Mouse (Mus musculus): ENCODE results near the gene Grik2. TPM values are rescaled to one million over a fixed set of nuclear protein-coding genes. Genes with fewer than 3 reads are reported as not detected.

Gene Grik2
- polyA plus RNA-seq, 1 experiment from 2014 or later: 1.3 TPM

DNA sequence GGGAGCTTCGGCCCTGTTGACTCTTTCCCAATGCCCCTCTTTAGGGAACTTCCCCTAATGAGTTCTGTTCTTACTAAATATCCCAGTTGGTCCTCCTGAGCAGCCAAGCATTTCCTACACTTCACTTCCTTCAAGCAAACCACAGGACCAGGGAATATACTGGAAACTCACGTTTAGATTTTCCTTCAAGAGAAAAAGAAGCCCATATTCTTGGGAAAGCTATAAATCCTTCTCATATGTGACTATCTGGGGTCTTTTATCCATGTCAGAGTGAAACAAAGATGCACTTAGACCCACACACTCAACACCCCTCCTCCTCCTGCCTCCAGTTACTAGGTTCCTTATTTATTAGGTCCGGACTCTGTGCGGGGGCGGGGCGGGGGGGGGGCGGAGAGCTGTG, 6.5 kb downstream of the Grik2 start:
- no peak overlapping the region for H3K9ac ChIP-seq (ENCODE audit: low read length)
- H3K27me3 ChIP-seq (ENCODE audit: control insufficient read depth, insufficient read depth, low read length): no peaks in the 10 kb centered on the region
- no peak for ATAC-seq (ENCODE audit: low FRiP score, low TSS enrichment)
- H3K36me3 ChIP-seq (ENCODE audit: control insufficient read depth, insufficient read depth, low read length): no peaks in the 10 kb centered on the region
- no peaks in the 10 kb centered on the region for H3K9me3 ChIP-seq (ENCODE audit: control insufficient read depth, low read length)
- H3K27ac ChIP-seq (replicated peaks): no peak overlapping the region
- H3K4me1 ChIP-seq (replicated peaks; ENCODE audit: control insufficient read depth, insufficient read depth): no peaks in the 10 kb centered on the region
- DNase-seq (ENCODE audit: low spot score): no peak
- 10% methylated on average over 7 of the region's 7 CpGs for WGBS
- peak overlapping the region; percentile 50 for H3K4me3 ChIP-seq (ENCODE audit: low read depth, low read length)
- peak overlapping the region; percentile 68 for H3K4me2 ChIP-seq (replicated peaks; ENCODE audit: low read depth)
- TF ChIP-seq CTCF (IDR thresholded peaks at IDR 0.05; ENCODE audit: low read depth) (no peak), EP300 (optimal IDR thresholded peaks at IDR 0.05) (no peak)

DNA sequence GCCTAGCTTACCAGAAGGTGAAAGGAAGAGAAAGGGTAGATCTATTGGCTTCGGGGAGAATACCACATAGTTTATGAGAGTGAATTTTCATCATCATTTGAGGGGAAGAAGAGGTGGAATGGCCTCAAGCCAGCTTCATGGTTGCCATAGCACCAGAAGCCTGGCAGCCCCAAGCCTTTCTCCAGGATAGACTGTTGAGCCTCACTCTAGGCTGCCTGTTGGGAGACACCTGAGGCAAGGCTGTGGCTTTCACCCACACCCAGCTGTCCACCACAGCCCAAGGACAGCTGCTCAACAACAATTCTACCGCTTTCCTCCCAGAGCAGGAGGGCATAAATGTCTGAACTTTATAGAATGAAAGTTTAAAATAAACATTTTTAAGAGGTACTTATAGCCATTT, 8.1 kb downstream of the Grik2 start:
- Histone ChIP-seq H3K4me2 (replicated peaks; ENCODE audit: low read depth) (no peak overlapping the region), H3K4me3 (ENCODE audit: low read depth, low read length) (no peak overlapping the region), H3K36me3 (ENCODE audit: control insufficient read depth, insufficient read depth, low read length) (no peaks in the 10 kb centered on the region), H3K4me1 (replicated peaks; ENCODE audit: control insufficient read depth, insufficient read depth) (no peaks in the 10 kb centered on the region), H3K9me3 (ENCODE audit: control insufficient read depth, low read length) (no peaks in the 10 kb centered on the region), H3K27ac (replicated peaks) (no peak overlapping the region), H3K27me3 (ENCODE audit: control insufficient read depth, insufficient read depth, low read length) (no peaks in the 10 kb centered on the region), H3K9ac (ENCODE audit: low read length) (no peak overlapping the region)
- DNase-seq (ENCODE audit: low spot score): no peak
- ATAC-seq (ENCODE audit: low FRiP score, low TSS enrichment): no peak
- WGBS: 75% methylated on average over 2 of the region's 2 CpGs
- TF ChIP-seq CTCF (IDR thresholded peaks at IDR 0.05; ENCODE audit: low read depth) (no peak), EP300 (optimal IDR thresholded peaks at IDR 0.05) (no peak)

DNA sequence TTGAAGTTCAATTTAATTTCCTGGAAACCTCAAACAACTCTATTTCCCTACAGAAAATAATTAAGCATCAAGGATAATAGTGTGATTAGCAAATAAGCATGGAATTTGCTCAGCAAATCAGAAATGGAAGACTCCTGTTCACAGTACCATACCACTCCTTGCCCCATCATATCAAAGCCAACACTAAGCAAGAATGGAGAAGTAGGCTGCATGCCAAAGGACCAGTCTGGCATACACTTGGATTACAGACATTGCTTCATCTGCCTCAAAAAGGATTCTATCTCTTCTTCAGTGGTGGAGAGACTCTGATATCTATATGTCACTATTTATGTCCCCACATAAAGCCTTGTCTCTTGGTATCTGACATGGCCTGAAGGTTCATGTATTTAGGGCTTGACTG, 19.7 kb downstream of the Grik2 start:
- no peaks in the 10 kb centered on the region for H3K4me1 ChIP-seq (replicated peaks; ENCODE audit: control insufficient read depth, insufficient read depth)
- H3K27me3 ChIP-seq (ENCODE audit: control insufficient read depth, insufficient read depth, low read length): no peaks in the 10 kb centered on the region
- no peak for DNase-seq (ENCODE audit: low spot score)
- no peaks in the 10 kb centered on the region for H3K9me3 ChIP-seq (ENCODE audit: control insufficient read depth, low read length)
- H3K9ac ChIP-seq (ENCODE audit: low read length): no peak overlapping the region
- no peak overlapping the region for H3K27ac ChIP-seq (replicated peaks)
- no peak overlapping the region for H3K4me3 ChIP-seq (ENCODE audit: low read depth, low read length)
- H3K4me2 ChIP-seq (replicated peaks; ENCODE audit: low read depth): no peak overlapping the region
- no peaks in the 10 kb centered on the region for H3K36me3 ChIP-seq (ENCODE audit: control insufficient read depth, insufficient read depth, low read length)
- TF ChIP-seq CTCF (IDR thresholded peaks at IDR 0.05; ENCODE audit: low read depth): no peak
- no peak for TF ChIP-seq EP300 (optimal IDR thresholded peaks at IDR 0.05)
- ATAC-seq (ENCODE audit: low FRiP score, low TSS enrichment): no peak

DNA sequence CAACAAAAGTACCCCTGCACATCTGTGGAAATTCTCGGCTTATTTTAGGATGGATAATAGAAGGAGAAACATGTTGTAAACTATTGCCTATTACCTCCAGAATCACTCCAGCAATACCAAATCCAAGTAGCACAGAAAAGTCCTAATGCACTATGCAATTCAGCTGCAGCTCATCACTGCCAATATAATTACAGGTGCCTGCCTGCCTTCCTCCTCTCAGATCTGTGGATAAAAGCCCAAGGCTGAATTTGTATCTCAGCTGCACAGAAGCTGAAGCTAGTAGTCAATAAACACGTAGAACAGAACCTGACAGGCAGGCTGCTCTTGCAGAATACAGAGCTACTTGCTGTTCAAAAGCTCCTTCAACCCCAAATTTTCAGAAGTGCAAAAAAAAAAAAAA, 21.0 kb downstream of the Grik2 start:
- no peak for ATAC-seq (ENCODE audit: low FRiP score, low TSS enrichment)
- Histone ChIP-seq H3K36me3 (ENCODE audit: control insufficient read depth, insufficient read depth, low read length) (no peaks in the 10 kb centered on the region), H3K4me2 (replicated peaks; ENCODE audit: low read depth) (no peak overlapping the region), H3K27ac (replicated peaks) (no peak overlapping the region), H3K4me1 (replicated peaks; ENCODE audit: control insufficient read depth, insufficient read depth) (no peaks in the 10 kb centered on the region), H3K4me3 (ENCODE audit: low read depth, low read length) (no peak overlapping the region), H3K9me3 (ENCODE audit: control insufficient read depth, low read length) (no peaks in the 10 kb centered on the region), H3K27me3 (ENCODE audit: control insufficient read depth, insufficient read depth, low read length) (no peaks in the 10 kb centered on the region), H3K9ac (ENCODE audit: low read length) (no peak overlapping the region)
- WGBS: 52% methylated on average over 2 of the region's 2 CpGs
- TF ChIP-seq CTCF (IDR thresholded peaks at IDR 0.05; ENCODE audit: low read depth) (no peak), EP300 (optimal IDR thresholded peaks at IDR 0.05) (no peak)
- DNase-seq (ENCODE audit: low spot score): no peak

DNA sequence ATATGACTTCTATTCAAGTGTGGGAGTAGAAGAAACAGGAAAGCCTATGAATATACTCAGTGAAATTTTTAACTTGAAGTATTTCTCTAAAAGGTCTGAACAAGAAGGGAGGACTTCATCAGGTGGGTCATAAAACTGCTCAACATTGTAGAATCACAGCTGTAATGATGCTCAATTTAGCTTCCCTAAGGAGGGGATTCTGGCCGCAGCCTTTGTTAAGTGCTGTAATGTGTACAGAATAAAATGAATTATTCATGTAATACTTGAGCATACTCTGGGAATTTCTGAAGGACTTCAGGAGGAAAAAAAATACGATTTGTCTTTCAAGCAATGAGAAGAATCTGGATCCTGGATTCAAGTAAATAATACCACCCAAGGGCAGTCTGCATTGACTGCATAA, 26.0 kb downstream of the Grik2 start:
- Histone ChIP-seq H3K4me2 (replicated peaks; ENCODE audit: low read depth) (no peak overlapping the region), H3K9me3 (ENCODE audit: control insufficient read depth, low read length) (no peaks in the 10 kb centered on the region), H3K9ac (ENCODE audit: low read length) (no peak overlapping the region), H3K27ac (replicated peaks) (no peak overlapping the region), H3K36me3 (ENCODE audit: control insufficient read depth, insufficient read depth, low read length) (no peaks in the 10 kb centered on the region), H3K4me3 (ENCODE audit: low read depth, low read length) (no peak overlapping the region), H3K4me1 (replicated peaks; ENCODE audit: control insufficient read depth, insufficient read depth) (no peaks in the 10 kb centered on the region), H3K27me3 (ENCODE audit: control insufficient read depth, insufficient read depth, low read length) (no peaks in the 10 kb centered on the region)
- DNase-seq (ENCODE audit: low spot score) (no peak), ATAC-seq (ENCODE audit: low FRiP score, low TSS enrichment) (no peak)
- TF ChIP-seq CTCF (IDR thresholded peaks at IDR 0.05; ENCODE audit: low read depth) (no peak), EP300 (optimal IDR thresholded peaks at IDR 0.05) (no peak)
- 71% methylated on average over 2 of the region's 2 CpGs for WGBS

DNA sequence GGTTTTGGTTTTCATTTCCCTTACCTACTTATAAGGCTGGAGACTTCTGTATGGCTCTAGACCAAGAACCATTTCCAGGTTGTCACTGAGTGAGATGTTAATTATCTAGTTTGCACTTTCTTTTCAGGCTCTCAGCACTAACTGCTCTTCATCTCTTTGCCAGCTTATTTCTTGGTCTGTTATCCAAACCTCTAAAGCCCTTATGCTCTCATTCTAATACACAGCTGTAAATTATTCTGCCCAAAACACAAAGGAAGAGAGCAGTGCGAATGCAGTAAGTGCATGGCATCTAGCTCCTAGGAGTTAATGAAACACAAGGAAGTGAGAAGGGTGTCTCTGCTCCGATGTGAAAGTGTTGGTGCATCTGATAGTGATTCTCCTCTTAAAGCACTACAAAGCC, 36.8 kb downstream of the Grik2 start:
- Histone ChIP-seq H3K36me3 (ENCODE audit: control insufficient read depth, insufficient read depth, low read length) (no peaks in the 10 kb centered on the region), H3K4me1 (replicated peaks; ENCODE audit: control insufficient read depth, insufficient read depth) (no peaks in the 10 kb centered on the region), H3K9ac (ENCODE audit: low read length) (no peak overlapping the region), H3K27me3 (ENCODE audit: control insufficient read depth, insufficient read depth, low read length) (no peaks in the 10 kb centered on the region), H3K4me3 (ENCODE audit: low read depth, low read length) (no peak overlapping the region), H3K4me2 (replicated peaks; ENCODE audit: low read depth) (no peak overlapping the region), H3K9me3 (ENCODE audit: control insufficient read depth, low read length) (no peaks in the 10 kb centered on the region), H3K27ac (replicated peaks) (no peak overlapping the region)
- DNase-seq (ENCODE audit: low spot score) (no peak), ATAC-seq (ENCODE audit: low FRiP score, low TSS enrichment) (no peak)
- TF ChIP-seq CTCF (IDR thresholded peaks at IDR 0.05; ENCODE audit: low read depth): no peak
- no peak for TF ChIP-seq EP300 (optimal IDR thresholded peaks at IDR 0.05)
- WGBS: 78% methylated on average over 2 of the region's 2 CpGs
